31 mouse cellular contexts compared by ENCODE assay signal in the genomic region with DNA sequence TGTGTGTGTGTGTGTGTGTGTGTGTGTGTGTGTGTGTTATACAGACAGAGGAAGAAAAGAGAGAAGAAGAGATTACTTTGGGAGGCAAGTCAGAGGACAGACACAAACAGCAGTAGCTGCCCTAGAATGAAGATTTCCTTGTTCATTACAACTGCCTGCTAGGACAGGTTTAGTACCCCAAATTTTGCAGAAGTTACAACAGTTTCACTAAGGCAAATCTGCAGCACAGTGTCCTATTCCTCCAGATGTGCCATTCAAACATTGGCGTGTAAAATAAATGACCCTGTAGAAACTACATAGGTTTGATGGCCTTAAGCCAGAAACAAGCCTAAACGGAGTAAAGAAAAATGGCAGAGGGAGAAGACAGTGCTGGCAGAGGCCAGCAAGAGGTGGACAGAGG. TPM values are rescaled to one million over a fixed set of nuclear protein-coding genes. Genes with fewer than 3 reads are reported as not detected.
"Had no signal": no experiment of that assay in that cellular context is flagged by ENCODE, and none has a peak within 500 bp of the region (broad histone marks: within the 10 kb centered on the region; RNA-seq: fewer than 3 reads in every experiment).

No protein-coding gene starts in this region.

- DNase-seq: kidney, adult 18-20 months; kidney, postnatal 25 days; layer of hippocampus, adult 9-11 months; layer of hippocampus, postnatal 36 days; liver, embryonic 13.5 days; lung, adult 2 months; lung, postnatal 14 days; lung, postnatal 4 days; thymus, postnatal 36 days had no signal

- H3K4me3 ChIP-seq: layer of hippocampus, adult 2 months; left cerebral cortex, adult 2 months; liver, embryonic 13.5 days; megakaryocyte, embryonic 14.5 days; midbrain, embryonic 12.5 days; midbrain, embryonic 15.5 days; neural tube, embryonic 12.5 days; neural tube, embryonic 15.5 days had no signal

- ATAC-seq: intestine, embryonic 16.5 days; midbrain, embryonic 15.5 days had no signal

- H3K36me3 ChIP-seq: liver, embryonic 13.5 days; midbrain, embryonic 12.5 days; midbrain, embryonic 15.5 days; neural tube, embryonic 12.5 days; neural tube, embryonic 15.5 days had no signal

- H3K27ac ChIP-seq: kidney, postnatal 0 days; left cerebral cortex, adult 2 months; liver, embryonic 13.5 days; midbrain, embryonic 12.5 days; midbrain, embryonic 15.5 days; neural tube, embryonic 12.5 days; neural tube, embryonic 15.5 days; stomach, postnatal 0 days had no signal

- H3K4me1 ChIP-seq: liver, embryonic 13.5 days; midbrain, embryonic 15.5 days had no signal

- H3K27me3 ChIP-seq: liver, embryonic 13.5 days; megakaryocyte, embryonic 14.5 days; midbrain, embryonic 12.5 days; midbrain, embryonic 15.5 days; neural tube, embryonic 12.5 days; neural tube, embryonic 15.5 days had no signal

RNA-seq across cellular contexts. Expression of a gene that starts 46.3 kb away (rescaled TPM):
- total RNA-seq: layer of hippocampus, adult 2 months; layer of hippocampus, postnatal 36 days; left cerebral cortex, adult 2 months; left cerebral cortex, postnatal 10 days; left cerebral cortex, postnatal 36 days; liver, adult 2 months had no signal
- polyA plus RNA-seq: intestine, embryonic 16.5 days; kidney, embryonic 14.5 days; kidney, postnatal 0 days; large intestine, adult 2 months; limb, embryonic 11.5 days; limb, embryonic 14.5 days; liver, adult 2 months; liver, embryonic 13.5 days; liver, embryonic 16.5 days; lung, adult 2 months; lung, embryonic 16.5 days; midbrain, embryonic 12.5 days; midbrain, embryonic 15.5 days; neural tube, embryonic 12.5 days; neural tube, embryonic 15.5 days; small intestine, adult 2 months; spleen, adult 2 months; stomach, embryonic 14.5 days; stomach, postnatal 0 days had no signal
